ENCODE assay signal across 21 mouse cellular contexts in the genomic region with DNA sequence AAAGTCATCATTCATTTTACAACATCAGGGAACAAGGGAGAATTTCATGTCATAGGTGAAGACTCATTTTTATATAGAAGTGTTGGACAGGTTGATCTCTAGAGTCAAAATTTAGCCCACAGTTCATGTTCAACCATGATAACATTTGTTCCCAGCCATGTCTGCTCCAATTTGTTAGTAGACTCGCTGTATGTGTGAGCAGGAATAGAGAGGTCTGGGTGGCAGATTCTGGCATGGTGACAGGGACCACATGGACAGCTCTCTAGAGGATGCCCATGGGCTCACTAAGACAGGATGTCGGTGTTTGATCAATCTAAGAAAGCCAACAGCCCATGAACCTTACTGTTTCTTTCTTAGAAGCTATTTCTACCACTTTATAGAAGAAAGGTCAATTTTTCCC.
DNase-seq lines count a peak whose midpoint lies in the region; ATAC-seq lines count a peak whose summit lies in the region.
"Had no signal": no experiment of that assay in that cellular context is flagged by ENCODE, and none has a peak within 500 bp of the region (broad histone marks: within the 10 kb centered on the region; RNA-seq: fewer than 3 reads in every experiment).

No protein-coding gene starts in this region.

- peak; percentile 42 for ATAC-seq in liver, embryonic 11.5 days (replicated peaks; ENCODE audit: low FRiP score)
- peak; percentile 69 for ATAC-seq in liver, embryonic 15.5 days (ENCODE audit: insufficient read depth)
- peak; percentile 60 for ATAC-seq in megakaryocyte-erythroid progenitor cell, adult 5-6 weeks (replicated peaks; ENCODE audit: low FRiP score, low TSS enrichment, poor library complexity, severe bottlenecking)
- ATAC-seq: forebrain, embryonic 16.5 days; hindbrain, postnatal 0 days; Patski had no signal

- H3K9ac ChIP-seq in liver, embryonic 11.5 days (ENCODE audit: low read depth, low read length) = 0 out of 2 replicates have a peak overlapping the region, but pooled peaks have one; percentile 4
- H3K9ac ChIP-seq in liver, embryonic 15.5 days = peak overlapping the region; percentile 19; the same call in 1 of the 2 replicates
- H3K9ac ChIP-seq: embryonic facial prominence, embryonic 13.5 days; heart, embryonic 12.5 days; hindbrain, embryonic 12.5 days had no signal

- H3K36me3 ChIP-seq in liver, embryonic 11.5 days (ENCODE audit: control insufficient read depth, insufficient read depth, low read length) = no peaks in the 10 kb centered on the region
- no peaks in the 10 kb centered on the region for H3K36me3 ChIP-seq in liver, embryonic 15.5 days (replicated peaks)
- H3K36me3 ChIP-seq: embryonic facial prominence, embryonic 13.5 days; heart, embryonic 12.5 days; hindbrain, embryonic 12.5 days had no signal

- H3K4me2 ChIP-seq in liver, embryonic 11.5 days = peak overlapping the region; percentile 42; the same call in 1 of the 2 replicates
- H3K4me2 ChIP-seq in liver, embryonic 15.5 days = peak overlapping the region; percentile 60
- H3K4me2 ChIP-seq: embryonic facial prominence, embryonic 13.5 days; heart, embryonic 12.5 days; hindbrain, embryonic 12.5 days had no signal

- no peaks in the 10 kb centered on the region for H3K27me3 ChIP-seq in liver, embryonic 11.5 days (replicated peaks; ENCODE audit: control insufficient read depth, insufficient read depth, low read length)
- H3K27me3 ChIP-seq in liver, embryonic 15.5 days = no peaks in the 10 kb centered on the region
- H3K27me3 ChIP-seq: CH12.LX; embryonic facial prominence, embryonic 13.5 days; heart, embryonic 12.5 days; hindbrain, embryonic 12.5 days; Patski had no signal

- H3K4me3 ChIP-seq in liver, embryonic 11.5 days (ENCODE audit: low read depth, low read length) = no peak overlapping the region
- no peak overlapping the region for H3K4me3 ChIP-seq in liver, embryonic 15.5 days (replicated peaks)
- H3K4me3 ChIP-seq: embryonic facial prominence, embryonic 13.5 days; heart, embryonic 12.5 days; hindbrain, embryonic 12.5 days had no signal

- peak; percentile 3 for DNase-seq in spleen, adult 12 weeks (ENCODE audit: low spot score)
- no peak for DNase-seq in spleen, adult 18-20 months
- no peak for DNase-seq in liver, embryonic 11.5 days (ENCODE audit: low spot score)
- DNase-seq in cerebellum, adult 18-20 months = no peak
- DNase-seq in spleen, postnatal 36 days (ENCODE audit: low spot score in 2 of 2) = no peak
- DNase-seq in lung, postnatal 36 days = no peak
- DNase-seq: adrenal gland, adult 8-10 months; cerebellum, adult 11 months; cerebellum, adult 9-10 months; cerebellum, postnatal 25 days; gastrocnemius, postnatal 14 days; heart, postnatal 4 days had no signal

- peaks cover 10% of the 10 kb centered on the region for H3K4me1 ChIP-seq in liver, embryonic 11.5 days (replicated peaks; ENCODE audit: control insufficient read depth, insufficient read depth, low read length)
- peaks cover 44% of the 10 kb centered on the region for H3K4me1 ChIP-seq in liver, embryonic 15.5 days (replicated peaks)
- H3K4me1 ChIP-seq: hindbrain, embryonic 12.5 days had no signal

- H3K9me3 ChIP-seq in liver, embryonic 11.5 days (ENCODE audit: control insufficient read depth, low read length) = no peaks in the 10 kb centered on the region
- H3K9me3 ChIP-seq in liver, embryonic 15.5 days (replicated peaks) = no peaks in the 10 kb centered on the region
- H3K9me3 ChIP-seq: embryonic facial prominence, embryonic 13.5 days; heart, embryonic 12.5 days; hindbrain, embryonic 12.5 days had no signal

- 67% methylated on average over 2 of the region's 2 CpGs for WGBS in liver, embryonic 11.5 days
- 49% methylated on average over 2 of the region's 2 CpGs for WGBS in liver, embryonic 15.5 days (ENCODE audit: insufficient replicate concordance)

- H3K27ac ChIP-seq in liver, embryonic 11.5 days (ENCODE audit: low read depth, low read length) = peak overlapping the region; percentile 74
- peak overlapping the region; percentile 89 for H3K27ac ChIP-seq in liver, embryonic 15.5 days (replicated peaks)
- H3K27ac ChIP-seq: embryonic facial prominence, embryonic 13.5 days; hindbrain, embryonic 12.5 days; hindbrain, postnatal 0 days had no signal
